Mouse (Mus musculus): Measurements from ENCODE around the gene Klhl12. TPM values are rescaled to one million over a fixed set of nuclear protein-coding genes. Genes with fewer than 3 reads are reported as not detected.

Gene Klhl12
- polyA plus RNA-seq (2014; fragmentation: Nextera tagmentation; extraction: Ambion mirVana), result 24.8 and 27.3 TPM in 2 replicates

GRCm38 (mm10) chr1:134454904-134455824 is at the start of gene Klhl12:
Gene Klhl12 (plus strand): TSS chr1:134455531.
- ATAC-seq, result peak; percentile 96
- Histone ChIP-seq H3K4me2 (ENCODE audit: low read length) (peak within 1 kb of the TSS; percentile 53), H3K27me3 (replicated peaks; ENCODE audit: control insufficient read depth, insufficient read depth, low read length) (0 out of 2 replicates have a peak, but pooled peaks cover 3% of the 10 kb centered on the region), H3K9ac (ENCODE audit: low read length) (peak within 1 kb of the TSS; percentile 87), H3K4me1 (ENCODE audit: control insufficient read depth, insufficient read depth, low read length) (peaks cover 3% of the 10 kb centered on the region), H3K4me3 (ENCODE audit: low read depth, low read length) (peak within 1 kb of the TSS; percentile 92), H3K36me3 (ENCODE audit: control insufficient read depth, insufficient read depth, low read length) (peaks cover 9% of the 10 kb centered on the region; the same call in 1 of the 2 replicates), H3K27ac (ENCODE audit: low read depth, low read length) (peak within 1 kb of the TSS; percentile 63), H3K9me3 (replicated peaks; ENCODE audit: control insufficient read depth, low read length) (no peaks in the 10 kb centered on the region)
- under 1% methylated on average over 61 of the region's 61 CpGs for WGBS
- peak; percentile 91 for DNase-seq (ENCODE audit: low spot score)

DNA sequence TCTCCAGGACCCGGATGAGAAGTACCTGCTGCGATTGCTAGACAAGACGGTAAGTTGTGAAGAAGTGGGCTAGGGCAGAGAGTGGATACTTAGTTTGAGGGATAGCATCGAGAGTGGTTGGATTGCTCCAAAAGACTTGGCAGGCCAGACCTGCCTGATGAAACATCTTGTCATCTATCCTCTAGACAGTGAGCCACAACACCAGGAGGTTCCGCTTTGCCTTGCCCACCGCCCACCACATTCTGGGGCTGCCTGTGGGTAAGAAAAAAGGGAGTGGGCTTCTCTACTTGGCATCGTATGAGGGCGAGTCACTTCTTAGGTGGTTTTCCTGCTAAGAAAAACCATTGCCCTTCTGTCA is 48.9 kb upstream of the Klhl12 start:
- H3K9ac ChIP-seq (ENCODE audit: low read length), result peak overlapping the region; percentile 79
- DNase-seq (ENCODE audit: low spot score) (no peak), ATAC-seq (peak; percentile 38)
- WGBS, result 41% methylated on average over 8 of the region's 8 CpGs
- peak overlapping the region; percentile 72 for H3K4me3 ChIP-seq (ENCODE audit: low read depth, low read length)
- H3K27me3 ChIP-seq (replicated peaks; ENCODE audit: control insufficient read depth, insufficient read depth, low read length), result no peaks in the 10 kb centered on the region
- peaks cover 18% of the 10 kb centered on the region; the same call in 1 of the 2 replicates for H3K36me3 ChIP-seq (ENCODE audit: control insufficient read depth, insufficient read depth, low read length)
- no peak overlapping the region for H3K27ac ChIP-seq (ENCODE audit: low read depth, low read length)
- no peaks in the 10 kb centered on the region for H3K9me3 ChIP-seq (replicated peaks; ENCODE audit: control insufficient read depth, low read length)
- H3K4me2 ChIP-seq (ENCODE audit: low read length), result peak overlapping the region; percentile 73
- H3K4me1 ChIP-seq (ENCODE audit: control insufficient read depth, insufficient read depth, low read length), result peaks cover 4% of the 10 kb centered on the region; the same call in 1 of the 2 replicates

GRCm38 (mm10) chr1:134408080-134408479 is 47.3 kb upstream of the Klhl12 start:
- Histone ChIP-seq H3K4me2 (ENCODE audit: low read length) (no peak overlapping the region), H3K27ac (ENCODE audit: low read depth, low read length) (no peak overlapping the region), H3K9me3 (replicated peaks; ENCODE audit: control insufficient read depth, low read length) (no peaks in the 10 kb centered on the region), H3K4me1 (ENCODE audit: control insufficient read depth, insufficient read depth, low read length) (peaks cover 4% of the 10 kb centered on the region; the same call in 1 of the 2 replicates), H3K27me3 (replicated peaks; ENCODE audit: control insufficient read depth, insufficient read depth, low read length) (no peaks in the 10 kb centered on the region), H3K4me3 (ENCODE audit: low read depth, low read length) (no peak overlapping the region), H3K36me3 (ENCODE audit: control insufficient read depth, insufficient read depth, low read length) (peaks cover 18% of the 10 kb centered on the region; the same call in 1 of the 2 replicates), H3K9ac (ENCODE audit: low read length) (no peak overlapping the region)
- WGBS, result 83% methylated on average over 8 of the region's 8 CpGs
- no peak for ATAC-seq
- DNase-seq (ENCODE audit: low spot score), result no peak

- no peak for ATAC-seq
- H3K4me1 ChIP-seq (ENCODE audit: control insufficient read depth, insufficient read depth, low read length), result peaks cover 14% of the 10 kb centered on the region
- WGBS, result 91% methylated on average over 9 of the region's 9 CpGs
- H3K36me3 ChIP-seq (ENCODE audit: control insufficient read depth, insufficient read depth, low read length), result peaks cover 18% of the 10 kb centered on the region; the same call in 1 of the 2 replicates
- no peak overlapping the region for H3K27ac ChIP-seq (ENCODE audit: low read depth, low read length)
- H3K9me3 ChIP-seq (replicated peaks; ENCODE audit: control insufficient read depth, low read length), result no peaks in the 10 kb centered on the region
- no peak overlapping the region for H3K4me3 ChIP-seq (ENCODE audit: low read depth, low read length)
- no peak for DNase-seq (ENCODE audit: low spot score)
- H3K27me3 ChIP-seq (replicated peaks; ENCODE audit: control insufficient read depth, insufficient read depth, low read length), result no peaks in the 10 kb centered on the region
- no peak overlapping the region for H3K9ac ChIP-seq (ENCODE audit: low read length)
- H3K4me2 ChIP-seq (ENCODE audit: low read length), result no peak overlapping the region
These were observed 43.4 kb upstream of the Klhl12 start for GRCm38 (mm10) chr1:134411706-134412629.

- no peak for ATAC-seq
- Histone ChIP-seq H3K27ac (ENCODE audit: low read depth, low read length) (no peak overlapping the region), H3K27me3 (replicated peaks; ENCODE audit: control insufficient read depth, insufficient read depth, low read length) (no peaks in the 10 kb centered on the region), H3K9ac (ENCODE audit: low read length) (no peak overlapping the region; the same call in 1 of the 2 replicates), H3K4me3 (ENCODE audit: low read depth, low read length) (no peak overlapping the region), H3K36me3 (ENCODE audit: control insufficient read depth, insufficient read depth, low read length) (peaks cover 11% of the 10 kb centered on the region; the same call in 1 of the 2 replicates), H3K9me3 (replicated peaks; ENCODE audit: control insufficient read depth, low read length) (no peaks in the 10 kb centered on the region), H3K4me1 (ENCODE audit: control insufficient read depth, insufficient read depth, low read length) (peaks cover 14% of the 10 kb centered on the region), H3K4me2 (ENCODE audit: low read length) (no peak overlapping the region; the same call in 1 of the 2 replicates)
- DNase-seq (ENCODE audit: low spot score), result no peak
- WGBS, result 48% methylated on average over 2 of the region's 2 CpGs
These were observed 41.3 kb upstream of the Klhl12 start for GRCm38 (mm10) chr1:134414038-134414437.

DNA sequence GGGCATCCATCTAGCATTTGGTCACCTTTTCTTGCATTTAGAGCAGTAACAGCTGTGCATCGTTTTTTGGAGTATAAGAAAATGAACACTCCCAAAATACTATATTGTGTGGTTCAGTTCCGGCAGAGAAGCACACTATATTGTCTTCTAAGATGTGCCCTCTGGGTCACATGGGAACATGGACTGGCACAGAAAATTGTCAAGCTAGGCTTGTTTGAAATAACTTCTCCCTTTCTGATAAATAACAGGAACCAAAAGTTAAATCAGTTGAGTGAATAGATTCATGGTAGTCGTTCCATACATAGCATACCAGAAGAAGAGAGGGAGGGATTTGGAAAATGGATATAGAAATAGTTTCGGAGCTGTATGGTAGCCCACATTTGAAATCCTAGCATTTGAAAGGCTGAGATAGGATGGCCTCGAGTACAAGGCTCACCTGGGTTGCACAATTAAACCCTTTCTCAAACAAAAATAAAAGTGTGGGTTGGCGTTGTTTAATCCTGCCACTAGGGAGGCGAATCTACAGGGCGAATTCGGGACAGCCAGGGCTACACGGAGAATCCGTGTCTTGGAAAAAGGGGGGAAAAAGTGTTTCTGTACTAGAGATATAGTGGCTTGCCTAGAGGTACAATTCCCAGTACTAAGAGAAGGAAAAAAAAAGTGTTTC is 40.7 kb upstream of the Klhl12 start:
- no peak for DNase-seq (ENCODE audit: low spot score)
- WGBS, result 12% methylated on average over 11 of the region's 11 CpGs
- Histone ChIP-seq H3K27me3 (replicated peaks; ENCODE audit: control insufficient read depth, insufficient read depth, low read length) (no peaks in the 10 kb centered on the region), H3K4me2 (ENCODE audit: low read length) (peak overlapping the region; percentile 74), H3K9ac (ENCODE audit: low read length) (peak overlapping the region; percentile 52), H3K4me3 (ENCODE audit: low read depth, low read length) (peak overlapping the region; percentile 82), H3K27ac (ENCODE audit: low read depth, low read length) (peak overlapping the region; percentile 61), H3K4me1 (ENCODE audit: control insufficient read depth, insufficient read depth, low read length) (peaks cover 15% of the 10 kb centered on the region), H3K36me3 (ENCODE audit: control insufficient read depth, insufficient read depth, low read length) (0 out of 2 replicates have a peak, but pooled peaks cover 5% of the 10 kb centered on the region), H3K9me3 (replicated peaks; ENCODE audit: control insufficient read depth, low read length) (no peaks in the 10 kb centered on the region)
- peak; percentile 30 for ATAC-seq

DNA sequence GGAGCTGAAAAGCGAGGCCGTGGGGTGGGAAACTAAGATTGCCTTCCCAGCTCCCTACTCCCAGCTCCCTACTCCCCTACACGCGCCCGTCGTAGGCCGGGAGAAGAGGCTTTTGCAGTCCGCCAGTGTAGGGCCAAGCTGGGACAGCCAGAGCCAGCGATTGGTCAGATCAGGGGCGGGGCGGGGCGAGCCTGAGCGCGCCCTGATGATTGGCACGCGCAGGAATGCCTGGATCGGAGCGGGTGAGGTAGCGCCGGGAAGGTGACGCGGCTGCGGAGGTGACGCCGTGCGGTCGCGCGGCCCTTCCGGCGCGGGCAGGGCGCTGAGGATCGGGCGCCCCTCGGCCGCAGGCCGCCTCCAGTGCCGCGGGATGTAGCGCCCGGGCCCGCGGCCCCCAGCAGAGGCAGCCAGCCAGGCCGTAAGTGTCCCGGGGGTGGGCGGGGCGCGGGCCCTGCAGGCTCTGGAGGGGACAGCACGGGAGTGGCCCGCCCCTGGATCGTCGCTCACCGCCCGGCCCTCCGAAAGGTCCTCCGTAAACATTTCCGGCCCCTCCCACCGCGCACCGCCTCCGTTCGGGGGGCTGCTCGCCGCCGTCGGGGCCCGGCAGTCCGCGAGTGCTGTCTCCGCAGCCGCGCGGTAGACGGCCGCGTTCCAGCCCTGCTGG is 40.0 kb upstream of the Klhl12 start, which contains the start of gene Adipor1:
TSS of gene Adipor1 (plus strand) at position 211 of the 664 bp plus-strand sequence.
- ATAC-seq (peak; percentile 100), DNase-seq (ENCODE audit: low spot score) (peak; percentile 98)
- Histone ChIP-seq H3K27me3 (replicated peaks; ENCODE audit: control insufficient read depth, insufficient read depth, low read length) (no peaks in the 10 kb centered on the region), H3K4me1 (ENCODE audit: control insufficient read depth, insufficient read depth, low read length) (peaks cover 19% of the 10 kb centered on the region), H3K4me3 (ENCODE audit: low read depth, low read length) (peak within 1 kb of the TSS; percentile 82), H3K9me3 (replicated peaks; ENCODE audit: control insufficient read depth, low read length) (no peaks in the 10 kb centered on the region), H3K4me2 (ENCODE audit: low read length) (peak within 1 kb of the TSS; percentile 74), H3K27ac (ENCODE audit: low read depth, low read length) (peak within 1 kb of the TSS; percentile 86), H3K36me3 (ENCODE audit: control insufficient read depth, insufficient read depth, low read length) (0 out of 2 replicates have a peak, but pooled peaks cover 5% of the 10 kb centered on the region), H3K9ac (ENCODE audit: low read length) (peak within 1 kb of the TSS; percentile 87)
- WGBS, result under 1% methylated on average over 76 of the region's 77 CpGs

Measured in forebrain, embryonic 14.5 days (tissue).